Mouse (Mus musculus): ENCODE data around the gene Trmt1l.

- no peak for TF ChIP-seq CTCF (IDR thresholded peaks at IDR 0.05; ENCODE audit: borderline replicate concordance, extremely low read depth, insufficient read depth, insufficient read length)
- no peak for TF ChIP-seq POLR2A (IDR thresholded peaks at IDR 0.05; ENCODE audit: borderline replicate concordance, extremely low read depth, insufficient read depth, insufficient read length, poor library complexity, severe bottlenecking)
Measured at GRCm38 (mm10) chr1:151449866-151450265, 21.5 kb downstream of the Trmt1l start.
